Mouse (Mus musculus): ENCODE results near the gene Ssbp3. TPM values are rescaled to one million over a fixed set of nuclear protein-coding genes. Genes with fewer than 3 reads are reported as not detected.
A peak's percentile ranks its signal among the peaks of the same experiment; 100 is the strongest.

Ssbp3 gene
- polyA plus RNA-seq (2012; rRNA removed), result 121 and 123 TPM in 2 replicates

DNA sequence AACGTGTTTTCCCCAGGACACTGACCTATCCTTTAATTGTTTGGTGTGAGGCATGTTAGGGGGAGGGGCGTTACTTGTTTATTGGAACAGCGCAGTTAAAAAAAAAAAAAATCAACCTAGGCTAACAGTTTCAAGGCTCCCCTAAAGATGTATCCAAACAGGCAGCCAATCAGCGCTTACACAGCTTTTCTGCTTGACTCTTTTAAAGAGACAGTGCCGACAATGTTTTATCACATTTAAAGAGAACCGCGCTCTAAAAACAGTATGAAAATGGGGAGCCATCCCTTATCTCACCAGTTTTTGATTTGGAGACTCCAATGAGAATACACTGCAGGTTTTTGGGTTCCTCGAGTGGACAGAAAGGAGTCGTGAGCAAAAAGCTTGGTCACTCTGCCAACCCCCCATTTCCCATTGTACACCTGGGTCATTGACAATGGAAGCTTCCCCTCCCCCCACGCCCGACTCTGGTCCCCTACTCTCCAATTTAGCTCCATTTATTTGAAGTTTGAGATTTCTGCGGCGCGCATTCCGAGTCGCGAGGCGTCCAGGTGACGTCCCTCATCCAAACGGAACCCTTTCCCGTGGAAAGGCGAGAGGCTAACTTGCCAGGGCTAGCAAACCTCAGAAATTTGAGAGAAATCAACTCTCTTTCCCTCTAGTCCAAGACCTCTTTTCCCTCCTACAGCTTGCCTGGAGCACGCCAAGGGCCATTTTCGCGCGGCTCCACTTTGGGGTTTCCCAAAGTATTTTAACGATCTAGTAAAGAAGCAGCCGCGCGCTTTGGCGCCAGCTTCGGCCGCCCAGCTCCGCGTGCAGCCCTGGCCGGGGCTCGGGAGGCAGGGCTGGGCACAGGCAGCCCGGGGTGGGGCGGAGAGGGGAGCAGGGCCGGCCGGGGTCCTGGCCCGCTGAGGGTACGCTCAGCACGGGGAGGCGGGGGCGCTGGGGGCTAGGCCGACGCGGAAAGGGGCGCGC, at the start of gene Ssbp3:
TSS of gene Ssbp3 (plus strand) at position 501 of the 972 bp plus-strand sequence.
- H3K4me3 ChIP-seq (ENCODE audit: insufficient read depth, low read length), result peak within 1 kb of the TSS; percentile 54
- peak within 1 kb of the TSS; percentile 90 for H3K27ac ChIP-seq (ENCODE audit: insufficient read depth, low read length)
- no peak for TF ChIP-seq POLR2A (IDR thresholded peaks at IDR 0.05; ENCODE audit: extremely low read depth, insufficient read depth, low read length)
- no peak for TF ChIP-seq CTCF (IDR thresholded peaks at IDR 0.05; ENCODE audit: extremely low read depth, insufficient read depth, low read length)
- H3K4me1 ChIP-seq (ENCODE audit: control insufficient read depth, insufficient read depth, low read length), result peaks cover 12% of the 10 kb centered on the region; the same call in 1 of the 2 replicates

DNA sequence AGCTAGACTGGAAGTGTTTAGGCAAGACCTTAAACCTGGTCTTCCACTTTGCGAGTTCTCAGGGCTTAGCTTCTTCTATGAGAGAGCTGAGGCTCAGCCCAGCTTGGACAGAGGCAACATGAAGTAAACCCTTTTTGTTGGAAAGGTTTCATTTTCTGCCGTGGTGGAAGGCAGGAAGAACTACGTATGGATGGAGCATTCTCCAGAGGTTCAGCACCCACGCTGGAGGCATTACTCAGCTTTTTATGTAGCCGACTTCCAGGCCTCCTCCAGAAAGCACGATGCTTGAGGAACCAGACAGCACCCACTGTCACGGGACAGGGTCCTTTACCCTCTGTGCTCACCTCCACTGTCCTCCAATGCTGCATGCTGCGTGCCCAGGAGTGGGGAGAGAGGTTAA, 48.6 kb upstream of the Ssbp3 start:
- H3K4me3 ChIP-seq (ENCODE audit: insufficient read depth, low read length), result no peak overlapping the region
- H3K27ac ChIP-seq (ENCODE audit: insufficient read depth, low read length), result no peak overlapping the region
- H3K4me1 ChIP-seq (ENCODE audit: control insufficient read depth, insufficient read depth, low read length), result no peaks in the 10 kb centered on the region
- TF ChIP-seq POLR2A (IDR thresholded peaks at IDR 0.05; ENCODE audit: extremely low read depth, insufficient read depth, low read length) (no peak), CTCF (IDR thresholded peaks at IDR 0.05; ENCODE audit: extremely low read depth, insufficient read depth, low read length) (no peak)

DNA sequence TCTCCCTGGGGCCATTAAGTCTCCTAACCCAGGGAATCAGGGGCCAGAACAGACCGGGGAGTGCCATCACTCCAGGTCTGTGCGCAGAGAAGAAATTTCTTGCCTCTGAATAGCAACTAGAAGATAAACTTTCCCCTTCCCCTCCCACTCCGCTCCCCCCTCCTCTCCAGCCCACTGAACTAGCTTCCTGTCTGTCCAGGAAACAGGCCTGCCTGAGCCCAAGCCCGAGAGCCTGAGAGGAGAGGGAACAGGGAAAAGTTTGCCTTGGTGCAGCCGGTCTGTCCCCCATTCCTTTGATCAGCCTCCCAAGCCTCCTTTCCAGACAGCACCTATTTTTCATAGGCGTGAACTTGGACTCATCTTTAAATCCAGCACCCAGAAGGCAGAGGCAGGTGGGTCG, 48.2 kb upstream of the Ssbp3 start:
- H3K4me1 ChIP-seq (ENCODE audit: control insufficient read depth, insufficient read depth, low read length), result no peaks in the 10 kb centered on the region
- TF ChIP-seq CTCF (IDR thresholded peaks at IDR 0.05; ENCODE audit: extremely low read depth, insufficient read depth, low read length), result no peak
- TF ChIP-seq POLR2A (IDR thresholded peaks at IDR 0.05; ENCODE audit: extremely low read depth, insufficient read depth, low read length), result no peak
- H3K27ac ChIP-seq (ENCODE audit: insufficient read depth, low read length), result no peak overlapping the region
- H3K4me3 ChIP-seq (ENCODE audit: insufficient read depth, low read length), result no peak overlapping the region

DNA sequence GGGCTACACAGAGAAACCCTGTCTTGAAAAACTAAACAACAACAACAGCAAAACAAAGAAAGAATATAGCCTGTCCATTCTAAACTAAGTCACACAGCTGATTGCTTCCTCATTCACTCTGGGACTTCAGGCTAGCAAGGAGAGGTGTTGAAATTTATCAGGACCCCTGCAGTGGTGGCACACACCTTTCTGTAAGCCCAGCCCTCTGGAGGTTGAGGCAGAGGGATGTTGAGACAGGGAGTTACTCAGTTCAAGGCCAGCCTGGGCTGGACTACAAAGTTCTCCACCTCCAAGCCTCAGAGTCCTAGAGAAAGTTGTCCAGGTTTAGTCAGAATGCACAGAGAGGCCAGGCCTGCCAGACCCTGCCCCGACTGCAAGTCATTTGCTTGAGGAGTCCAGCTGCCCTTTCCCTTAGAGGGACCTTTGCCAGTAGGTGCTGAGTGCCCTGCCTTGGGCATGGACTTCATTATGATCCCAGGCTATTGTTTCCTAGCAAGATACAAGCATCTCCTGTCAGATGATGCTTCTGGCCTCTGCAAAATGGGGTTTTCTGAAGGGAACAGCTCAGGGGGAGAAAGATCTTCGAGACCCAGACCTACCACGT, 47.6 kb upstream of the Ssbp3 start:
- Histone ChIP-seq H3K4me1 (ENCODE audit: control insufficient read depth, insufficient read depth, low read length) (no peaks in the 10 kb centered on the region), H3K27ac (ENCODE audit: insufficient read depth, low read length) (no peak overlapping the region), H3K4me3 (ENCODE audit: insufficient read depth, low read length) (no peak overlapping the region)
- no peak for TF ChIP-seq POLR2A (IDR thresholded peaks at IDR 0.05; ENCODE audit: extremely low read depth, insufficient read depth, low read length)
- no peak for TF ChIP-seq CTCF (IDR thresholded peaks at IDR 0.05; ENCODE audit: extremely low read depth, insufficient read depth, low read length)

DNA sequence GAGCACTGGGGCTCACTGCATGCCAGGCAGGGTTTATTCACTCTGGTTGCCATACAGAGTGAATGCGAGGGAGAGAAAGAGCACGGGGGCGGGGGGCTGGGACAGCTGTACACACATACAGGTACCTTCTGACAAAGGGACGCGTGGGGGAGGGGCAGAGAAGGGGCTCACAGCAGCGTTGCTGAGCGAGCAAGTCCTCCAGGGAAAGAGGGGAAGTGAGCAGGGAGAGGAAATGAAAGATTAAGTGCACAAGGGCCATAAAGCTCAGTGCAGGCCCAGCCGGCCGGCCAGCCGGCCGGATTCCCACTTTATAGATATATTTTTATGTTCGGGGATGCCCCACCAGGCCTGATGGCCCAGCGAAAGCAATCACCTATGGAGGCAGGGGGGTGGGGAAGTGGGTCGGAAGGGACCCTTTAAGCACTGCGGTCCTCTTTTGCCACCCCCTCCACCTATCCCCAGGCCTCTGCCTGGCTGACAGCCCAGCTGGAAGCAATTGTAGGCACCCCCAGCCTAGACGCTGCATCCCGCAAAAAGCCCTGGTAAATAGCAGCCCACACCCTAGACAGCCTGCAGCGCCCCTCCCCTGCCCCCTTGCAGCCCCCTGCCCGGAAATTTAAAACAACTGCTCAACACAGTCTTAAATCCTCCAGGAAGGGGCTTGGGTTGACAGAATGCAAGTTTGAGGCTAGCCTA, 44.9 kb upstream of the Ssbp3 start:
- H3K4me1 ChIP-seq (ENCODE audit: control insufficient read depth, insufficient read depth, low read length), result no peaks in the 10 kb centered on the region
- H3K4me3 ChIP-seq (ENCODE audit: insufficient read depth, low read length), result no peak overlapping the region
- TF ChIP-seq CTCF (IDR thresholded peaks at IDR 0.05; ENCODE audit: extremely low read depth, insufficient read depth, low read length), result no peak
- TF ChIP-seq POLR2A (IDR thresholded peaks at IDR 0.05; ENCODE audit: extremely low read depth, insufficient read depth, low read length), result no peak
- H3K27ac ChIP-seq (ENCODE audit: insufficient read depth, low read length), result no peak overlapping the region

DNA sequence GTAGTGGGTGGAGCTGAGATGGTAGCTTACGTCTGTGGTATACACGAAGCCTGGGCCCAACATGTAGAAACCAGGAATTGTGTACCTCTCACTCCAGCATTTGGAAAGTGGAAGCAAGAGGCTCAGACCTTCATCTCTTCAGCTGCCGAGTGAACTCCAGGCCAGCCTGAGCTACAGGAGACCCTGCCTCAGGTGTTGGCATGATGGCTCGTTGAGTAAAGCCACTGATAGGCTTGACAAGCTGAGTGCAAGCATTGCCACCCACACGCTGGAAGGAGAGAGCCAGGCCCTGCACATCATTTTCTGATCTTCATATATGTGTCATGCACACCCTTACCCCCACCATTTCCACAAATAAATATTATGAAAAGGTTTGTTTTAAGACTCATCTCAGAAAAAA, 44.1 kb upstream of the Ssbp3 start:
- no peak overlapping the region for H3K27ac ChIP-seq (ENCODE audit: insufficient read depth, low read length)
- no peak for TF ChIP-seq CTCF (IDR thresholded peaks at IDR 0.05; ENCODE audit: extremely low read depth, insufficient read depth, low read length)
- TF ChIP-seq POLR2A (IDR thresholded peaks at IDR 0.05; ENCODE audit: extremely low read depth, insufficient read depth, low read length), result no peak
- H3K4me3 ChIP-seq (ENCODE audit: insufficient read depth, low read length), result no peak overlapping the region
- no peaks in the 10 kb centered on the region for H3K4me1 ChIP-seq (ENCODE audit: control insufficient read depth, insufficient read depth, low read length)

DNA sequence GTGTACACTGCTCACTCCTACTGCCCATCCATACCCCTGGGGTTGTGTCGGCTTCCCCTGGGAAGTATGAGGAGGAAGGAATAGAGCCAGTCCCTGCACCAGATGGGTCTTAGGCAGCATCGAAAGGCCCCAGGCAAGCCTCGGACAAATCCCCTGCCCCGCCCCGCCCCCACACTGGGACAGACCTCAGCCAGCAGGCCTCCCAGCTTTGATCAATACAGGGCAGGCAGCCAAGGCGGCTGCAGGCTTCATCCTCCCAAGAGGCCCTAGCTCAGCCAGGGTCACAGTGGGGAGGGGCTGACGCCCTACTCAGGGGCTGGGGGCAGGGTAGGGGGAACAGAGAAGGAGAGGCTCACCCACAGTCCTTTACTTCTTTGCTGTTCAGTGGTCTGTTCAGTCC, 43.7 kb upstream of the Ssbp3 start:
- Histone ChIP-seq H3K27ac (ENCODE audit: insufficient read depth, low read length) (no peak overlapping the region), H3K4me3 (ENCODE audit: insufficient read depth, low read length) (no peak overlapping the region), H3K4me1 (ENCODE audit: control insufficient read depth, insufficient read depth, low read length) (no peaks in the 10 kb centered on the region)
- no peak for TF ChIP-seq CTCF (IDR thresholded peaks at IDR 0.05; ENCODE audit: extremely low read depth, insufficient read depth, low read length)

DNA sequence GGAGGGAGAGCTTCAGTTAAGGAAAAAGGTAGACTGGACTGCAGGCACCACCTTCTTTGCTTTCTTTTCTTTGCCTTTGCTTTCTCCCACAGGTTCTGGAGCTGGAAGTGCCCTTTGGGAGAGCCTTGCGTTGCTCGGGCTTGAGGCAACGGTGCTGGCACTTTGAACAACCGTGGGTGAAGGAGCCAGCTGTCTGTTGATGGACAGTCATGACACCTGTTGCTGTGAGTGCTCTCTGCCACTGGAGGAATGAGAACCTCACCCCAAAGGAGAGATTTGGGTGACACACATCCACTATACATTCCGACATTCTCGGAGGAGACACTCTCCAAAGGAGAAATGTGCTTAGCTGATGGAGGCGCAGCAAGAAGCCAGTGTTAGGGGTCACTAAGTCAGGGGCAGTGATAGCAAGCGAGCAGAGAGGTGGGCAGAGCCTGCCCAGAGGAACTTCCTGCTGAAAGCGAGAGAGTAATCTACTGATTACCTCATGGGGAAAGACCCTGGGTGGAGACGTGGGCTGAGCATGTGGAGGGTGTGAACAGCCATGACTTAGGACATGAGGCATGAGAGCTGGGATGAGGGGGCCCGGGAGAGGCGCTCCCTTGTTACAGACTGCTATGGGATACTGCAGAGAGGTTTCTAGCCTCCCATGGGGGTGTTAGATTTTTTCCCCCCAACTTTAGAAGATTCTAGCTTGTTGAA, 41.6 kb upstream of the Ssbp3 start:
- TF ChIP-seq POLR2A (IDR thresholded peaks at IDR 0.05; ENCODE audit: extremely low read depth, insufficient read depth, low read length), result no peak
- no peak for TF ChIP-seq CTCF (IDR thresholded peaks at IDR 0.05; ENCODE audit: extremely low read depth, insufficient read depth, low read length)
- no peaks in the 10 kb centered on the region for H3K4me1 ChIP-seq (ENCODE audit: control insufficient read depth, insufficient read depth, low read length)

DNA sequence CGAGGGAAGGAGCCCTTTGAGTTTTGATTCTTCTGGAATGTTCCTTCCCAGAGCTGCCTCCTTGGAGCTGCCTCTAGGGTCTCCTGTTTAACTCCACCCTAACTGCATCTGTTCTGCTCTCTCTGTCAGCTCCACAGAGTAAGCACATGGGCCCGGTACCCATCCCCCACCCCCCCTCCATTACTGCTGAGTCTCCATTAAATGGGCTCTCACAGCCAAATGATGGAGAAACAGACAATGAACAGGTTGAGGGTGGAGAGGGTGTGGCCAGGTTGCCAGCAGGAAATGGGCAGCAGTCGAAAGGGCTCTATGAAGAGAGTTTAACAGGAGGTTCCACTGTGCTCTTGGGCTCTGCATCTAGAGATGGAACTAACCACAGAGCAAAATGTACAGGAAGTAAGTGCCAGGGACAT, 41.0 kb upstream of the Ssbp3 start:
- no peaks in the 10 kb centered on the region for H3K4me1 ChIP-seq (ENCODE audit: control insufficient read depth, insufficient read depth, low read length)
- TF ChIP-seq POLR2A (IDR thresholded peaks at IDR 0.05; ENCODE audit: extremely low read depth, insufficient read depth, low read length) (no peak), CTCF (IDR thresholded peaks at IDR 0.05; ENCODE audit: extremely low read depth, insufficient read depth, low read length) (no peak)
- no peak overlapping the region for H3K4me3 ChIP-seq (ENCODE audit: insufficient read depth, low read length)
- H3K27ac ChIP-seq (ENCODE audit: insufficient read depth, low read length), result no peak overlapping the region

More for the DNA sequence above, 41.6 kb upstream of the Ssbp3 start:
- no peak overlapping the region for H3K27ac ChIP-seq (ENCODE audit: insufficient read depth, low read length)
- H3K4me3 ChIP-seq (ENCODE audit: insufficient read depth, low read length), result no peak overlapping the region

Data from cortical plate, adult 2 months (tissue).